Mouse (Mus musculus) mature B cell (primary cell): ENCODE measurements around the gene Anxa2.

Experiments
- in situ Hi-C: fragments of 300-500 bp; cut with MboI; formaldehyde crosslinking; loops from 2 replicates; pipeline ENCODE4 v1.14.3; 2019

Gene Anxa2

GRCm38 (mm10) chr9:69458982-69459381 lies 5.6 kb downstream of the Anxa2 start:
- in situ Hi-C loops, result no loop called here

DNA sequence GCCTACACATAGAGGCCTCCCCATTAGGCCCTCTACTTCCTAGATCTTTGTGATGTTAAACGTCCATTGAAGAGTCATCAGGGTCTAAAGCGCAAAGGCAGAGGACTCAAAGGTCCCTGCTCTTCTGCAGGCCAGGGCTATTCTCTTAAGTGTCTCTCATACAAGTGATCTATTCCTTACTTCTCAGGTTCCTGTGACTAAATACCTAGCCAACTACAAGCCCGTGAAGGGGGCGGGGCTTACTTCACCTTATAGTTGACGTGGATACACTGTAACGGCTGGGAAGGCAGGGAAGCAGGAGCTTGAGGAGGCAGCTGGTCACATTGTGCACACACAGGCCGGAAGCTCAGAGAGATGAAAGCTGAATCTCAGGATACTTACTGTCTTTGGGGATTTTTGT lies 6.5 kb downstream of the Anxa2 start:
- in situ Hi-C loops, result no loop called here

GRCm38 (mm10) chr9:69463046-69463445 lies 9.6 kb downstream of the Anxa2 start:
- in situ Hi-C loops, result no loop called here

- in situ Hi-C loops, result no loop called here
Measured at GRCm38 (mm10) chr9:69464109-69464756, 10.8 kb downstream of the Anxa2 start.

DNA sequence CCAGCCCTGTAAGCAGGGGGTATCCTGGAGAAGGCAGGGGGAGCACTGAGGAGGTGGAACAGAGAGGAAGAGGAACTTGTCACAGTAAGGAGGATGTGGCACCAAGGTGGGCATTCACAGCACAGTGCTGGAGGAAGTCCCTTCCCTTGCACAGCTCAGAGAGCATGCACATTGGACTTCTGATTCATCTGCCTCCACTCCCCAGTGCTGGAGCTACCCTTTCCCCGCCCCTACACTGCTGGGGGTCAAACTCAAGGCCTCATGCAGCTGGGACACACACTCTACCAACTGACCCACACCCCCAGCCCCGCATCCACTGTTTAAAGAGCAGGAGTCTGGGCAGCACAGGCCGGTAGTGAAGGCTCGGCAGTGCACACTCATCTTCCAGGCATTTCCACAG lies 12.7 kb downstream of the Anxa2 start:
- in situ Hi-C loops, result no loop called here

- in situ Hi-C loops, result no loop called here
Measured at GRCm38 (mm10) chr9:69467310-69467939, 14.0 kb downstream of the Anxa2 start.

GRCm38 (mm10) chr9:69468991-69469390 lies 15.6 kb downstream of the Anxa2 start:
- in situ Hi-C loops, result no loop called here

DNA sequence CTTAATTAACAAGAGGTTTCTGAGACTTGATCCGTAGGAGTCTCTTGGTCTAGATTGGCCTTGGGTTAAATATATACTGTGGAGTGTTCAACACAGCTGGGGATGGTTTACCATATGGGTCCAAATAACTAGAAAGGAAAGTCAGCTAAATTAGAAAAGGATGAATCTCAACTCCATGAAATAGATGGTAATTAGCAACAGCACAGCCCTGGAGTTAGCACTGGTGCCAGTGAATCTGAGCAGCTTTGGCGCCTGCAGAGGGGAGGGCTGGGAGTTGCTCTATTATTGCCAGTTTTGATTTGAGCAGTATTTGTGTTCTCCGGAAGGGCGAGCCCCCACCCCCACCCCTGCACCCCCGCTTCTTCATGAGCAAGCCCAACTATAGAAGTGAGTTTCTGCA lies 16.9 kb downstream of the Anxa2 start:
- in situ Hi-C loops, result no loop called here

DNA sequence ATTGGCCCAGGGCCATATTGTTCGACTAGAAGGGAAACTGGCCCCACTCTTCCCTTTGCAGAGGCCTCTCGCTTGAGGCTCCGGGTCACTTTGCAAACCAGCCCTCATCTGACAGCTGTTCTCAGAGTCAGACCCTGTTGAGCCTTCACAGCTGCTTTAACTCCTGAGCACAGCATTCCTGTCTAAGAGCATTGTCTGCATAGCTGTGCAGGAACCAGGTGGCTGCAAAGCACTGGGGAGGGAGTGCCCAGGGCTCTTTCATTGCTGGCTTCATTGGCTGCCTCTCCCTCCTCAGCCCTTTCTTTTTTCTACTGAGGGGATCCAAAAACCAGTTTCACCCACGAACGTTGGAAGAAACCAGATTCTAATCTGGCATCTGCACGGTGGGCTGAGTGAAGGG lies 17.5 kb downstream of the Anxa2 start:
- in situ Hi-C loops, result no loop called here

DNA sequence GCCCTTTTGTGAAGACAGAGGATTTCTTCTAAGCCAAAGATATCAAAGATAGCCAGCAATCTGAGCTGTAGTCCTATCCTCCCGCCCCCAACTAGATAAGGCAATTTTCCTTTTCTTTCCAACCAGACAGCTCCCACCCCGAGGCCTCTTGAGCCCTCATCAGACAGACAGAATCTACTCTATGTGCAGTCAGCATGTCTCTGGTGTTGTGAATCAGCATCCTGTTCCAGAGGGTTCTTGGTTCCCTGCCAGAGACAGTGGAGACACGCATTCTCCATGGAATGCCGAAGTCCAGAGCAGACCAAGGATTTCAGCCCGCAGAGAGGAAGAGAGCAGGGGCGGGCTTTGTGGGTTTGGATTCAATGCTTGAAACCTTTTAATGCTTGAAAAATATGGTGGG lies 19.3 kb downstream of the Anxa2 start:
- in situ Hi-C loops, result no loop called here

- in situ Hi-C loops, result no loop called here
Measured at GRCm38 (mm10) chr9:69475873-69476272, 22.5 kb downstream of the Anxa2 start.

- in situ Hi-C loops, result no loop called here
Measured at GRCm38 (mm10) chr9:69477195-69477823, 23.9 kb downstream of the Anxa2 start.

- in situ Hi-C loops, result no loop called here
Measured at GRCm38 (mm10) chr9:69477824-69478222, 24.4 kb downstream of the Anxa2 start.

GRCm38 (mm10) chr9:69480344-69480743 lies 26.9 kb downstream of the Anxa2 start:
- in situ Hi-C loops, result loop anchor here (10.0 kb wide), 1 partner anchor 116 kb away; no protein-coding TSS in a partner anchor

DNA sequence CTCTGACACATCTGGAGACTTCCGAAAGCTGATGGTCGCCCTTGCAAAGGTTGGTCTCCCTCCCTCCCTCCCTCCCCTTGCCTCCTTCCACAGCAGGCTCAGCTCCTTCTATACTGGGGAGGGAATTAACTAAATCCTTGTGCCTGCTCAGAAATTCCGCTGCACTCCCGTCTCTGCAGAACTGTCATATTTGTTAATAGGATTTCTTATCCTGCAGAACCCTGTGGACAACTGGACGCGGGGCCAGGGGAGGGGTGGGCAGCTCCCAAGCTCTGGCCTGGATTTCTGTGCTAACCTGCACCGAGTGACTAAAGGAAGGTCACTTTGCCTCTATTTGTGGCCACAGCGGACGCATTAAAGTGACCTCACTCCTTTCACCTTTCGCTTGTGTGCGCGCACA lies 30.4 kb downstream of the Anxa2 start:
- in situ Hi-C loops, result loop anchor here (10.0 kb wide), 1 partner anchor 119 kb away; no protein-coding TSS in a partner anchor

DNA sequence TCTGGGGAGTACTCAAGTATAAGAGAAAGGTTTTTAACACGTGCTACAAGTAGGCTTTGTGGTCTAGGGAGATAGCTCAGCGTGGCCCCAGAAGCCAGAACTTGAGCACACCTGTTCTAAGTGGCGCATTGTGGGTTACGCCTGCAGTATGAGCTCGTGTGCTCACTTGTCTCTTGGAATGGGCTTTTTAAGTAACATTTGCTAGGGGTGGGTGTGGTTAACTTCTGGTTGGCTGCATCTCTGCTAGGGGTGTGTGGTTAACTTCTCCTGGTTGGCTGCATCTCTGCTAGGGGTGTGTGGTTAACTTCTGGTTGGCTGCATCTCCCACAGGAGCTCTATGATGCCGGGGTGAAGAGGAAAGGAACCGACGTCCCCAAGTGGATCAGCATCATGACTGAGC lies 32.7 kb downstream of the Anxa2 start:
- in situ Hi-C loops, result loop anchor here (10.0 kb wide), 1 partner anchor 121 kb away; no protein-coding TSS in a partner anchor

- in situ Hi-C loops, result loop anchor here (10.0 kb wide), 1 partner anchor 124 kb away; no protein-coding TSS in a partner anchor
Measured at GRCm38 (mm10) chr9:69488510-69488909, 35.1 kb downstream of the Anxa2 start.

DNA sequence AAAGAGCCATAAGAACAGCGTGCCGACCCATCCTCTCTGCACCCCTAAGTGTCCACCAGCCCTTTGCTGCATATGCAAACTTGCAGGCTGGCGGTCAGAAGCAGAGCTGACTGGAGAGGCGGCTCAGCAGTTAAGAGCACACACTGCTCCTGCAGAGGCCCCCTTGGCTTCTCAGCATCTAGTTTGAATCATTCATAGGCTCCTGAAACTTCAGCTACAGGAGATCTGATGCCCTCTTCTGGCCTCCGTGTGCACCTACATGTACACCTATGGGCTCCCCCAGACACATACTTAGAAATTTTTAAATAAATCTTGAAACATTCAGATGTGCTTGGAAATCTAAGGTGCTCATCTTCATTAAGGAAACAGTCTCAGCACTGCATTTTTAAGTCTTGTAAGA lies 35.6 kb downstream of the Anxa2 start:
- in situ Hi-C loops, result loop anchor here (10.0 kb wide), 1 partner anchor 124 kb away; no protein-coding TSS in a partner anchor

- in situ Hi-C loops, result no loop called here
Measured at GRCm38 (mm10) chr9:69492809-69493208, 39.4 kb downstream of the Anxa2 start.

DNA sequence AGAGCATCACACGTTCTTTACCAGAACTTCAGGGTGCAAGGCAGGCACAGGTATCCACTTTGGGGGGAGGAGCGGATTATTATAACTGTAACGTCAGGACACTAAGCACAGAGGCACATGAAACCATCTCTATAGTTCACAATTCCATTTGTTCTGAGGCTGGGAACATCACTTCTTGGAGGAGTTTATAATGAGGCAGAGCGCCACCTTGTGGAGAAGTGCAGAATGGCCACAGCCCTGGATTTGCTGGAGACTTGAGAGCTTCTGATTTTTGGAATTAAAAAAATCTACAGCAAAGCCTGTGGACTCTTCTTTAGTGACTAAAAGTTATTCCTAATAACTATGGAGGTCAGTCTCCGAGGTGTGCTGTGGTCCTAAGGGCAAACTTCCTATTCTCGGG lies 49.1 kb downstream of the Anxa2 start:
- in situ Hi-C loops, result no loop called here

- in situ Hi-C loops, result no loop called here
Measured at GRCm38 (mm10) chr9:69505611-69506010, 52.2 kb downstream of the Anxa2 start.

DNA sequence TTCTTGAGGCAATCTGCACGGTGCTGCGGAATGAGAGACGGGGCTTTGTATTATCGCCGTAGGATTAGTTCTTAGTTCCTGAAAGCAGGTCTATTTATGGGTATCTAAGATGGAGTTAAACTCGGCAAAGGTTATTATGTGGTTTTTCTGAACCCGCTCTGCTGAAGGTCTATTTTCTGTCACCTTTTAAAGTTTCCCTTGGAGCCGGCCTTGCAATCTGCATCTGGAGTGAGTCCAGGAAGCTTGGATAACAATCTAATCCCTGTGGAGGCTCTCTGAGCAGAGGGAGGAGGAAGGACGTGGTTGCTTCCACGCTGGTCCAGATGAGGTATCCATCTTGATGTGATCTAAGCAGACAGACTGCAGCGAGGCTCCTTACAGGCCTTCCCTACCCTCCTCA lies 53.8 kb downstream of the Anxa2 start:
- in situ Hi-C loops, result no loop called here

DNA sequence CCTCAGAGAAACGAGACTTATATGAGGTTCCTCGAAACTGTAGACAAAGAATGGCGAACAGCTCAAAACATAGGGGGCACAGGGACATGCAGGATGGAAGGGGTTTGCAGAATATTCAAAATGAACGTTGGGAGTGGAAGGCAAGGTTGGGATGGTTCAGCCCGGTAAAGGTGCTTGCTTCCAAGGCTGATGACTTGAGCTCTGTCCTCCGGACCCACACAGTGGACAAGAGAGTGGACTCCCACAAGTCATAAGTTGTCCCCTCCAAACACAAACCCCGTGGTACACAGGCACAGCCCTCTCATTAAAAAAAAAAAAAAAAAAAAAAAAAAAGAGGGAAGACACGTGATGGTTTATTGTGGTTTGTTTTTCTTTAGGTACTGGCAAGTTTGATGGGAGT lies 54.6 kb downstream of the Anxa2 start:
- in situ Hi-C loops, result no loop called here
